Mouse (Mus musculus) cerebellum, adult 2 months (tissue): Measurements from ENCODE around the gene Wdtc1.

Experiments used
- CTCF ChIP-seq: fragments of 200-500 bp; IDR thresholded peaks from 2 replicates; pipeline ENCODE4 v1.5.1; 2011; ENCODE audit warnings: low read depth, mild to moderate bottlenecking, control low read depth, low read length, moderate library complexity, borderline replicate concordance; ENCODE audit not compliant: insufficient read depth
- POLR2A ChIP-seq: fragments of 200-500 bp; IDR thresholded peaks from 2 replicates; pipeline ENCODE4 v1.6.1; 2011; ENCODE audit warnings: low read length, control low read depth, borderline replicate concordance; ENCODE audit not compliant: insufficient read depth

DNA sequence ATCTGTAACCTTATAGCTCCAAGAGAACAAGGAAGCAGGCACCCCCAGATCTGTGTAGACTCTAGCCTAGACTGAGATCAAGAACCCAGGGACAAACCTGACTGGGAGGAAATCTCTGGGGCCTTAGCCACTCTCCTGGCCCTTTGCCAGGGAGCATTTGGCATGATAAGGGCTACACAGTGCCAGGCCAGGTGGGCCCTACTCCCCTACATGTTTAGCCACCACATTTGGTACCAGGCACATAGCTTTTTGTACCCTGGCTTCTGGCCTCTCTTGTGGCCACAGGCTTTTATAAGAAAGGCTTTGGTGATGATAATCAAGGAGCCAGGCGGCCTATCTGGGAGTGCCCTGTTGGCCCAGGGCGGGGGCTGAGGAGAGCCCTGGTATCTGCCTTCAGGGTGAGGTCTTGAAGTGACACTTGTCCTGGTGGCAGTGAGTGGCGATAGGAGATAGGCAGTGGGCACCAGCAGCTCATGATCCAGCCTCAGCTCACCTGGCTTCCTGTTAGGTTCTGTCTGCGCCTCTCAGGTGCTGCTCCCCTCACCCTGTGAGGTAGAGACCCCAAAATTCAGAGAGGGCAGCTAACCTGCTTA is 41.8 kb upstream of the Wdtc1 start:
- TF ChIP-seq CTCF (no peak), POLR2A (no peak)
